Mouse (Mus musculus) brain, adult 2 months (tissue): ENCODE results near the gene Olfr1489.
"Not testable (repeated sequence)": the region's sequence is repeated elsewhere in the genome, so short reads cannot be mapped to it uniquely, and the experiment has no call there.

Experiments
- DNase-seq: peaks from one replicate; pipeline ENCODE4 v3.0.0; 2011; ENCODE audit warnings: low read depth, low spot score

Olfr1489 gene

GRCm38 (mm10) chr19:13631321-13631720 lies at the start of gene Olfr1489:
TSS of gene Olfr1489 (plus strand) at chr19:13631621.
- no peak for DNase-seq

- DNase-seq, result no peak
These were observed 48.2 kb upstream of the Olfr1489 start, which contains the start of gene Olfr1484 for GRCm38 (mm10) chr19:13583211-13583610. TSS of gene Olfr1484 (plus strand) at chr19:13583511.

GRCm38 (mm10) chr19:13617075-13617474 lies 14.3 kb upstream of the Olfr1489 start, which contains the start of gene Olfr1487:
TSS of gene Olfr1487 (plus strand) at chr19:13617375.
- not testable (repeated sequence) for DNase-seq

GRCm38 (mm10) chr19:13650791-13651190 lies 19.4 kb downstream of the Olfr1489 start, which contains the start of gene Olfr1490:
TSS of gene Olfr1490 (plus strand) at chr19:13651091.
- DNase-seq, result no peak
